Mouse (Mus musculus): ENCODE results near the gene Tmem266. TPM values are rescaled to one million over a fixed set of nuclear protein-coding genes. Genes with fewer than 3 reads are reported as not detected.

Gene Tmem266
- 1.3 and 1.6 TPM in 2 replicates for polyA plus RNA-seq (2016; fragmentation: Nextera tagmentation; extraction: Ambion mirVana)

- H3K9me3 ChIP-seq (replicated peaks): no peaks in the 10 kb centered on the region
- no peaks in the 10 kb centered on the region for H3K36me3 ChIP-seq
- peak within 1 kb of the TSS; percentile 68 for H3K27ac ChIP-seq
- H3K4me1 ChIP-seq: peaks cover 13% of the 10 kb centered on the region
- peaks cover 26% of the 10 kb centered on the region for H3K27me3 ChIP-seq
- peak within 1 kb of the TSS; percentile 75 for H3K4me3 ChIP-seq
- H3K9ac ChIP-seq: peak within 1 kb of the TSS; percentile 82
- ATAC-seq (ENCODE audit: low FRiP score): peak; percentile 92
- H3K4me2 ChIP-seq (replicated peaks): peak within 1 kb of the TSS; percentile 83
- under 1% methylated on average over 65 of the region's 82 CpGs for WGBS
These were observed at the start of gene Tmem266, which contains the start of gene Nrg4 for GRCm38 (mm10) chr9:55326515-55327233. Gene Tmem266, plus strand, starts transcription at chr9:55326913. Gene Nrg4, minus strand, starts transcription at chr9:55326844.

- Histone ChIP-seq H3K4me1 (no peaks in the 10 kb centered on the region), H3K9ac (no peak overlapping the region), H3K36me3 (no peaks in the 10 kb centered on the region), H3K9me3 (replicated peaks) (no peaks in the 10 kb centered on the region), H3K4me3 (no peak overlapping the region), H3K27ac (no peak overlapping the region), H3K27me3 (no peaks in the 10 kb centered on the region), H3K4me2 (replicated peaks) (no peak overlapping the region)
- 72% methylated on average over 4 of the region's 4 CpGs for WGBS
- ATAC-seq (ENCODE audit: low FRiP score): no peak
These were observed 49.2 kb upstream of the Tmem266 start for GRCm38 (mm10) chr9:55277562-55277961.

DNA sequence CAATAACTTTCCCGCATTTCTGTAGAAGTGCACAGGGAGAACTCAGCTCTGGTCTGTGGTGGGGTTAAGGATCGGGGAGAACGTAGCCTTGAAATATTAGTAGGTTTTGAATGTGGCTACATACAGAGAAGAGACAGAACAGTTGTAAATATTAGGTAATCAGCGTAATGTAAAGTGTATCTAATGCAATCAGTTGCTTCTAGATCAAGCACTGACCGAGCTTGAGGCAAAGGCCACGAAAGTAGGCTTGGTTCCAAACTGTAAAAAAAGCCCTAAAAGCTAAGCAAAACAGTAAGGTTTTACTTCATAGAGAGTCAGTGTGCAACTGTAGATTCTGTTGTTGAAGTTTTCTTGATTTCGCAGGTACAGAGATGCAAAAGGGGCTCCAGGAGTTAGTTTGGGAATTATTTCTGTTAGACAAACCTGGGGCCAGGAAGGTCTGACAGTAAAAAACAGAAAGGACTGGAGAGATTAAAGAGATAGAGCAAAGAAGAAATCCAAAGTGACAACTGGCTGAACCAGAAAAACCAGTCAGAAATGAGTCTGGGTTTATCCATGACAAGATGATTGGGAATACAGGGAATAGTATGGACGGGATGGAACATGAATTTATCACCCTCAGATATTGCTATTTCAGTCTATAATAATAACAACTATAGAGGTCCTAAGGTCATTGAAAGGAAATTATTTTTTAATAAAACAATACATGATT lies 47.4 kb upstream of the Tmem266 start:
- Histone ChIP-seq H3K4me1 (no peaks in the 10 kb centered on the region), H3K9me3 (replicated peaks) (no peaks in the 10 kb centered on the region), H3K4me3 (no peak overlapping the region), H3K27me3 (0 out of 2 replicates have a peak, but pooled peaks cover 2% of the 10 kb centered on the region), H3K36me3 (no peaks in the 10 kb centered on the region), H3K9ac (no peak overlapping the region), H3K27ac (no peak overlapping the region), H3K4me2 (replicated peaks) (no peak overlapping the region)
- ATAC-seq (ENCODE audit: low FRiP score): no peak
- WGBS: 85% methylated on average over 8 of the region's 8 CpGs

- ATAC-seq (ENCODE audit: low FRiP score): no peak
- H3K4me2 ChIP-seq (replicated peaks): 0 out of 2 replicates have a peak overlapping the region, but pooled peaks have one; percentile 25
- WGBS: 9% methylated on average over 14 of the region's 14 CpGs
- H3K9ac ChIP-seq: no peak overlapping the region
- no peak overlapping the region for H3K27ac ChIP-seq
- no peaks in the 10 kb centered on the region for H3K36me3 ChIP-seq
- 0 out of 2 replicates have a peak, but pooled peaks cover 2% of the 10 kb centered on the region for H3K27me3 ChIP-seq
- no peaks in the 10 kb centered on the region for H3K9me3 ChIP-seq (replicated peaks)
- no peaks in the 10 kb centered on the region for H3K4me1 ChIP-seq
- H3K4me3 ChIP-seq: no peak overlapping the region
These were observed 43.2 kb upstream of the Tmem266 start for GRCm38 (mm10) chr9:55283516-55283915.

DNA sequence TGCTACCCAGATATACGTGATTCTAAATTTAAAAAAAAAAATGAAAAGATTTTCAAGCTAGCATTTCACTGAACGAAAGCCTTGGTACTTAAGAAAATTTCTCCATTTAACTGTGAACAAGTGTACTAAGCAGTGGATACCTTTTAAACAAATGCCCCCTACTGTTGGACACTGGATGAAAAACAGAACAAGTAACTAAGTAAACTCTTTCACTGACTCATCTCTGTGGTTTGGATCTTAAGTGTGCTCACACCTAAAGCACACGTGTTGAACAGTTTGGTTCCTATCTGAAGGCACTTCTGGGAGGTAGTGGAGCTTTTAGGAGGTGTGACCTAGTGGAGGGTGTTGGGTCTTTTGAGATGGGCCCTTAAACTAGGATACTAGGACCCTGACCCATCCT lies 41.5 kb upstream of the Tmem266 start:
- no peak overlapping the region for H3K4me3 ChIP-seq
- no peak overlapping the region for H3K27ac ChIP-seq
- no peak overlapping the region for H3K9ac ChIP-seq
- no peaks in the 10 kb centered on the region for H3K4me1 ChIP-seq
- H3K9me3 ChIP-seq (replicated peaks): no peaks in the 10 kb centered on the region
- H3K36me3 ChIP-seq: no peaks in the 10 kb centered on the region
- ATAC-seq (ENCODE audit: low FRiP score): no peak
- WGBS: 83% methylated on average over 3 of the region's 3 CpGs
- H3K27me3 ChIP-seq: 0 out of 2 replicates have a peak, but pooled peaks cover 2% of the 10 kb centered on the region
- no peak overlapping the region for H3K4me2 ChIP-seq (replicated peaks)

DNA sequence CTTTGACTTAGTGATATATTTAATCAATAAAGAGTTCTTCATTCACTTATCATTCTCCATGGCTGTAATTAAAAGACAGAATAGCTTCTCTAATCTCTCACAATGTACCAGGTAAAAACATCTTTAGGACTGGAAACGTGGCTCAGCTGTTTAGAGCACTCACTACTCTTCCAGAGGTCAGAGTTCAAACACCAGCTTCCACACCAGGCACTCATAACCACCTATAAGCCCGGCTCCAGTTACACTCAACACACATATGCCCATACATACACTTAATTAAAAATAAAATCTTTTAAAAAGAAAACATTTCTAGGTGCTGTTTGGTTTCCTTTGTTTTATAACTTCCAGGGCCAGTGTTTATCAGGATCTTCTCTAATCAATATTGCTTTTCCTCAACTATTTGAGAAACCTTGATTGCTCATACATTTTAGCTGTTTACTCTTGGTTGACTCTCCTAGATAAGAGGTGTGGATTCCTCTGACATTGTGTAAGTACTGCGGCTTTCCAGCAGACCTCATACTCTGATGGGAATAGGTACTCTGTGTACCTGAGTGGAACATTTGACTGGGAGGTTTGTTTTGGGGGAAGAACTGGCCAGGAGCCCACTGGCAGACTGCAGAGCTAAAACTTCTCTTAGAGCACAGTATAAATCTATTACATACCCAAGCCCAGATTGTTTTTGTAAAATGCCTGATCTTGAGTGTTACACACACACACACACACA lies 37.1 kb upstream of the Tmem266 start:
- no peak for ATAC-seq (ENCODE audit: low FRiP score)
- H3K4me2 ChIP-seq (replicated peaks): no peak overlapping the region
- no peaks in the 10 kb centered on the region for H3K4me1 ChIP-seq
- H3K4me3 ChIP-seq: no peak overlapping the region
- H3K9me3 ChIP-seq (replicated peaks): no peaks in the 10 kb centered on the region
- H3K36me3 ChIP-seq: no peaks in the 10 kb centered on the region
- no peaks in the 10 kb centered on the region for H3K27me3 ChIP-seq
- no peak overlapping the region for H3K27ac ChIP-seq
- 71% methylated on average over 3 of the region's 3 CpGs for WGBS
- H3K9ac ChIP-seq: no peak overlapping the region

DNA sequence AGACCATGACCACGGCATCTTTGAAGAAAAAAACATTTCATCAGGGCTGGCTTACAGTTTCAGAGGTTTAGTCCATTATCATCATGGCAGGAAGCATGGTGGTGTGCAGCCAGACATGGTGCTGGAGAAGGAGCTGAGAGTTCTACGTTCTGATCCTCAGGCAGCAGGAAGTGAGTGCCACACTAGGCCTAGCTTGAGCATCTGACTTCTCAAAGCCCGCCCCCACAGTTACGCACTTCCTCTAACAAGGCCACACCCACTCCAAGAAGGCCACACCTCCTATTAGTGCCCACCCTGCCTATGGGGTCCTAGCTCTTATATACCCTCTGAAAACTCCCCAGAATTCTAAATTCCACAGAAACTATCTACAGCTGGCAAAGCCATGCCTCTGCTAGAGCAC lies 34.7 kb upstream of the Tmem266 start:
- ATAC-seq (ENCODE audit: low FRiP score): no peak
- Histone ChIP-seq H3K4me1 (no peaks in the 10 kb centered on the region), H3K27me3 (no peaks in the 10 kb centered on the region), H3K4me3 (no peak overlapping the region), H3K36me3 (no peaks in the 10 kb centered on the region), H3K9ac (no peak overlapping the region), H3K27ac (no peak overlapping the region), H3K4me2 (replicated peaks) (no peak overlapping the region), H3K9me3 (replicated peaks) (no peaks in the 10 kb centered on the region)
- 90% methylated on average over 4 of the region's 4 CpGs for WGBS

- 70% methylated on average over 2 of the region's 2 CpGs for WGBS
- Histone ChIP-seq H3K4me1 (no peaks in the 10 kb centered on the region), H3K27me3 (no peaks in the 10 kb centered on the region), H3K36me3 (no peaks in the 10 kb centered on the region), H3K4me3 (no peak overlapping the region), H3K9me3 (replicated peaks) (no peaks in the 10 kb centered on the region), H3K27ac (no peak overlapping the region), H3K4me2 (replicated peaks) (no peak overlapping the region), H3K9ac (no peak overlapping the region)
- ATAC-seq (ENCODE audit: low FRiP score): no peak
These were observed 30.5 kb upstream of the Tmem266 start for GRCm38 (mm10) chr9:55296221-55296620.

- Histone ChIP-seq H3K4me2 (replicated peaks) (no peak overlapping the region), H3K9ac (no peak overlapping the region), H3K27ac (no peak overlapping the region), H3K9me3 (replicated peaks) (no peaks in the 10 kb centered on the region), H3K36me3 (no peaks in the 10 kb centered on the region), H3K4me3 (no peak overlapping the region), H3K27me3 (no peaks in the 10 kb centered on the region), H3K4me1 (no peaks in the 10 kb centered on the region; the same call in 1 of the 2 replicates)
- 77% methylated on average over 2 of the region's 2 CpGs for WGBS
- no peak for ATAC-seq (ENCODE audit: low FRiP score)
These were observed 19.6 kb upstream of the Tmem266 start for GRCm38 (mm10) chr9:55307066-55307465.

GRCm38 (mm10) chr9:55307557-55307956 lies 19.2 kb upstream of the Tmem266 start:
- no peak for ATAC-seq (ENCODE audit: low FRiP score)
- no peak overlapping the region for H3K4me3 ChIP-seq
- no peak overlapping the region for H3K9ac ChIP-seq
- H3K4me1 ChIP-seq: no peaks in the 10 kb centered on the region; the same call in 1 of the 2 replicates
- H3K4me2 ChIP-seq (replicated peaks): no peak overlapping the region
- no peaks in the 10 kb centered on the region for H3K9me3 ChIP-seq (replicated peaks)
- H3K27ac ChIP-seq: no peak overlapping the region
- no peaks in the 10 kb centered on the region for H3K36me3 ChIP-seq
- no peaks in the 10 kb centered on the region for H3K27me3 ChIP-seq
- 78% methylated on average over 5 of the region's 5 CpGs for WGBS

DNA sequence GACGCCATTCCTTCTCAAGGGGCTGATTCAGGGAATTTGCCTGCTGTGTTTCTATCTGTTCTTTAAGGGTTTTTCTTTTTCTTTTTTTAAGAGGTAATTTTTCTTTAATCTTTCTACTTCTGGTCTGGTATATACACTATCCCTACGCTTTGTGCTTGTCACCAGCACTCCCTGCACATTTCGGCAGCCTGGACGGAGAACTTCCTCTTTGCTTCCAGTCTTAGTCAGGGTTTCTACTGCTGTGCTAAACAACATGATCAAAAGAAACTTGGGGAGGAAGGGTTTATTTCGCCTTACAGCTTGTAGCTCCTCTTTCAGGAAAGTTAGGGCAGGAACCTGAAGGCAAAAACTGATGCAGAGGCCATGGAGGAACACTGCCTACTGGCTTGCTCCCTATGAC lies 18.3 kb upstream of the Tmem266 start:
- H3K4me1 ChIP-seq: no peaks in the 10 kb centered on the region; the same call in 1 of the 2 replicates
- H3K4me3 ChIP-seq: no peak overlapping the region
- H3K9me3 ChIP-seq (replicated peaks): no peaks in the 10 kb centered on the region
- H3K27ac ChIP-seq: no peak overlapping the region
- no peak overlapping the region for H3K9ac ChIP-seq
- H3K4me2 ChIP-seq (replicated peaks): no peak overlapping the region
- H3K36me3 ChIP-seq: no peaks in the 10 kb centered on the region
- no peaks in the 10 kb centered on the region for H3K27me3 ChIP-seq
- WGBS: 82% methylated on average over 5 of the region's 5 CpGs
- no peak for ATAC-seq (ENCODE audit: low FRiP score)

DNA sequence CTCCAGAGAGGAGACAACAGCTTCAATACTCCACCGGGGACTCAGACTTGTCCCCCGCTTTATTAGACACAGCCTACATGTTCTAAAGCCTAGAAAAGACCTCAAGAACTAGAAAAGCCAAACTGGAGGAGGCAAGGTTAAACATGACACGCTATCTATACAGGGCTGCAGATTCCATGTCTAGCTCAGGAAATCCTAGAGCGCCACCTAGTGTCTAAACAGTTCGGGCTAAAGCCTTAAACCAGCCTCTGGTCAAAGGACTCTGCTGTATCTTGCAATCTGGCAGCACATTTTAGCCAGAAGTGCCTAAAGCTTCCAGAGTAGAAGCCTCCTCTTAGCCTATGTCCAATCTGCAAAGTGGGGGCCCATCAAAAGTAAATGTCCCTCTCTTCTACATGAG lies 15.2 kb upstream of the Tmem266 start:
- no peaks in the 10 kb centered on the region for H3K9me3 ChIP-seq (replicated peaks)
- H3K4me2 ChIP-seq (replicated peaks): no peak overlapping the region
- 13% methylated on average over 5 of the region's 5 CpGs for WGBS
- H3K27ac ChIP-seq: no peak overlapping the region
- H3K9ac ChIP-seq: no peak overlapping the region
- H3K4me1 ChIP-seq: no peaks in the 10 kb centered on the region; the same call in 1 of the 2 replicates
- no peaks in the 10 kb centered on the region for H3K36me3 ChIP-seq
- peak; percentile 69; the same call in 1 of the 2 replicates for ATAC-seq (ENCODE audit: low FRiP score)
- H3K4me3 ChIP-seq: no peak overlapping the region
- no peaks in the 10 kb centered on the region for H3K27me3 ChIP-seq

Measured in hindbrain, embryonic 12.5 days (tissue).